8 mouse cellular contexts compared by ENCODE assay signal in genomic region chr6:119107140-119107855, GRCm38 (mm10).
DNase-seq lines count a peak whose midpoint lies in the region; ATAC-seq lines count a peak whose summit lies in the region.

No protein-coding gene starts in this region.

- H3K4me2 ChIP-seq in heart, embryonic 12.5 days = peak overlapping the region; percentile 94
- peak overlapping the region; percentile 96 for H3K4me2 ChIP-seq in lung, embryonic 16.5 days (ENCODE audit: low read depth, low read length)

- under 1% methylated on average over 69 of the region's 69 CpGs for WGBS in heart, embryonic 12.5 days
- WGBS in lung, embryonic 16.5 days = under 1% methylated on average over 66 of the region's 69 CpGs

- ATAC-seq in heart, embryonic 12.5 days (ENCODE audit: insufficient number of reproducible peaks, low FRiP score) = no peak
- peak; percentile 34; the same call in 1 of the 2 replicates for ATAC-seq in lung, embryonic 16.5 days (ENCODE audit: low read depth)
- no peak for ATAC-seq in monocyte, adult 5-6 weeks (replicated peaks; ENCODE audit: insufficient number of reproducible peaks, low FRiP score, low TSS enrichment, poor library complexity, severe bottlenecking)

- no peaks in the 10 kb centered on the region for H3K9me3 ChIP-seq in heart, embryonic 12.5 days (replicated peaks)
- no peaks in the 10 kb centered on the region for H3K9me3 ChIP-seq in lung, embryonic 16.5 days (ENCODE audit: control insufficient read depth, low read length)

- peak overlapping the region; percentile 71 for H3K4me3 ChIP-seq in heart, embryonic 12.5 days
- peak overlapping the region; percentile 70 for H3K4me3 ChIP-seq in lung, embryonic 16.5 days (ENCODE audit: low read length)

- H3K27me3 ChIP-seq in heart, embryonic 12.5 days (replicated peaks) = peaks cover 21% of the 10 kb centered on the region; the same call in 1 of the 2 replicates
- H3K27me3 ChIP-seq in lung, embryonic 16.5 days (ENCODE audit: control insufficient read depth, insufficient read depth, low read depth, low read length) = peaks cover 5% of the 10 kb centered on the region

- DNase-seq in urinary bladder, adult 18-20 months (ENCODE audit: low spot score in 2 of 2) = peak; percentile 10 to 25
- no peak for DNase-seq in urinary bladder, postnatal 10 days (ENCODE audit: low spot score)
- peak; percentile 29 for DNase-seq in embryo, embryonic 11.5 days (ENCODE audit: low read depth, low spot score)
- peak; percentile 44 to 52 for DNase-seq in kidney, postnatal 25 days
- peak; percentile 74 for DNase-seq in right cerebral cortex, postnatal 14 days

- peaks cover 64% of the 10 kb centered on the region for H3K4me1 ChIP-seq in heart, embryonic 12.5 days (replicated peaks)
- peaks cover 16% of the 10 kb centered on the region for H3K4me1 ChIP-seq in lung, embryonic 16.5 days (replicated peaks; ENCODE audit: control insufficient read depth, insufficient read depth, low read length)

- H3K9ac ChIP-seq in heart, embryonic 12.5 days = peak overlapping the region; percentile 85
- H3K9ac ChIP-seq in lung, embryonic 16.5 days (ENCODE audit: low read length) = peak overlapping the region; percentile 78

- no peaks in the 10 kb centered on the region for H3K36me3 ChIP-seq in heart, embryonic 12.5 days
- H3K36me3 ChIP-seq in lung, embryonic 16.5 days (ENCODE audit: control insufficient read depth, insufficient read depth, low read length) = no peaks in the 10 kb centered on the region

- peak overlapping the region; percentile 18; the same call in 1 of the 2 replicates for H3K27ac ChIP-seq in heart, embryonic 12.5 days (ENCODE audit: poor library complexity, severe bottlenecking)
- peak overlapping the region; percentile 76 for H3K27ac ChIP-seq in lung, embryonic 16.5 days (ENCODE audit: low read length)
